In genomic region chr11:16526467-16526866, GRCm38 (mm10) we compare ENCODE assay signal across 27 mouse cellular contexts. TPM values are rescaled to one million over a fixed set of nuclear protein-coding genes. Genes with fewer than 3 reads are reported as not detected.
A peak's percentile ranks its signal among the peaks of the same experiment; 100 is the strongest.
DNase-seq lines count a peak whose midpoint lies in the region; TF ChIP-seq lines count a peak whose summit lies in the region.
"Had no signal": no experiment of that assay in that cellular context is flagged by ENCODE, and none has a peak within 500 bp of the region (broad histone marks: within the 10 kb centered on the region; RNA-seq: fewer than 3 reads in every experiment).

No protein-coding gene starts in this region.

- TF ChIP-seq POLR2A in thymus, adult 2 months (IDR thresholded peaks at IDR 0.05; ENCODE audit: control insufficient read depth, extremely low read depth, insufficient read depth, low read length, poor library complexity), result no peak

- DNase-seq in 3134 (ENCODE audit: extremely low read depth, insufficient read length, low spot score) (peak; percentile 47), NIH3T3 (ENCODE audit: low read depth) (peak; percentile 73)
- peak; percentile 63 for DNase-seq in fibroblast of lung, adult 2 months (ENCODE audit: low read depth)
- no peak for DNase-seq in adrenal gland, postnatal 36 days
- DNase-seq in thymus, adult 2 months, result no peak
- DNase-seq in heart, adult 18-20 months, result no peak
- DNase-seq: cerebellum, adult 11-12 months; cerebellum, adult 9-11 months; embryo, embryonic 11 days; gastrocnemius, postnatal 25 days; heart, adult 2 months; kidney, postnatal 14 days; lung, embryonic 14.5 days; lung, postnatal 14 days; midbrain, embryonic 14.5 days; retina, postnatal 1 day; spleen, adult 18-20 months; thymus, postnatal 25 days had no signal

- H3K79me3 ChIP-seq in C2C12 (ENCODE audit: low read depth), result no peaks in the 10 kb centered on the region

- no peak for TF ChIP-seq CTCF in C2C12 (IDR thresholded peaks at IDR 0.05; ENCODE audit: control insufficient read depth, insufficient read depth, insufficient read length)
- TF ChIP-seq CTCF in thymus, adult 2 months (IDR thresholded peaks at IDR 0.05; ENCODE audit: borderline replicate concordance, control insufficient read depth, extremely low read depth, insufficient read depth, low read length, poor library complexity), result no peak

- 77% methylated on average over 2 of the region's 2 CpGs for WGBS in thymus, adult 2 months

- no peaks in the 10 kb centered on the region for H3K27me3 ChIP-seq in C2C12 (ENCODE audit: control insufficient read depth, insufficient read depth, insufficient read length)
- H3K27me3 ChIP-seq in thymus, adult 2 months (ENCODE audit: control insufficient read depth, insufficient read depth, low read length), result no peaks in the 10 kb centered on the region
- H3K27me3 ChIP-seq: embryonic facial prominence, embryonic 13.5 days; forebrain, embryonic 13.5 days; heart, embryonic 12.5 days; limb, embryonic 12.5 days; liver, embryonic 15.5 days; neural tube, embryonic 15.5 days had no signal

- no peaks in the 10 kb centered on the region for H3K79me2 ChIP-seq in C2C12 (ENCODE audit: control insufficient read depth, insufficient read depth)

- H3K4me3 ChIP-seq in C2C12 (ENCODE audit: insufficient read depth, poor library complexity, severe bottlenecking), result no peak overlapping the region
- H3K4me3 ChIP-seq in thymus, adult 2 months (ENCODE audit: control insufficient read depth, insufficient read depth, low read length), result no peak overlapping the region
- H3K4me3 ChIP-seq: embryonic facial prominence, embryonic 13.5 days; forebrain, embryonic 13.5 days; heart, adult 2 months; heart, embryonic 12.5 days; left cerebral cortex, adult 2 months; limb, embryonic 12.5 days; liver, embryonic 15.5 days; neural tube, embryonic 15.5 days had no signal

- no peaks in the 10 kb centered on the region for H3K36me3 ChIP-seq in C2C12 (ENCODE audit: control insufficient read depth, insufficient read depth)
- H3K36me3 ChIP-seq in thymus, adult 2 months (ENCODE audit: control insufficient read depth, insufficient read depth, low read length), result no peaks in the 10 kb centered on the region
- H3K36me3 ChIP-seq: embryonic facial prominence, embryonic 13.5 days; heart, embryonic 12.5 days; limb, embryonic 12.5 days; liver, embryonic 15.5 days; neural tube, embryonic 15.5 days had no signal

- no peak overlapping the region for H3ac ChIP-seq in C2C12 (ENCODE audit: control insufficient read depth, insufficient read length, low read depth)

- no peak overlapping the region for H3K27ac ChIP-seq in thymus, adult 2 months (ENCODE audit: control insufficient read depth, insufficient read depth, low read length)
- H3K27ac ChIP-seq: embryonic facial prominence, embryonic 13.5 days; forebrain, embryonic 13.5 days; heart, adult 2 months; hindbrain, embryonic 14.5 days; left cerebral cortex, adult 2 months; limb, embryonic 12.5 days; liver, embryonic 15.5 days; neural tube, embryonic 15.5 days had no signal

- H3K4me1 ChIP-seq in thymus, adult 2 months (replicated peaks; ENCODE audit: control insufficient read depth, insufficient read depth, low read length), result no peaks in the 10 kb centered on the region
- H3K4me1 ChIP-seq: forebrain, embryonic 13.5 days; heart, embryonic 12.5 days; limb, embryonic 12.5 days; liver, embryonic 15.5 days; neural tube, embryonic 15.5 days had no signal

TF ChIP-seq in C2C12, 6 proteins besides CTCF, POLR2A, EP300 and RAD21:
- TF ChIP-seq FOSL1 (IDR thresholded peaks at IDR 0.05; ENCODE audit: insufficient read depth, low read length, poor library complexity, severe bottlenecking) (peak; percentile 7), MAX (IDR thresholded peaks at IDR 0.05) (no peak)
TF ChIP-seq in C2C12: peak in this region for 1.

RNA-seq across cellular contexts. Expression of gene Sec61g, which starts 18.2 kb away (rescaled TPM):
- 26.7 TPM for polyA plus RNA-seq in C2C12 (2012; fragmentation: generic; extraction: Trizol)
- total RNA-seq in adrenal gland, postnatal 36 days (2021), result 10 to 100 TPM in 1 of 2 experiments, 1 to 10 TPM in 1; 8.4 to 14.8 TPM
- 10.0 and 16.4 TPM in 2 replicates for polyA plus RNA-seq in thymus, adult 2 months (2012; rRNA removed)
- total RNA-seq in heart, adult 18-20 months (2021), result 1 to 10 TPM; 2.7 to 3.0 TPM

Comparison
In these comparisons a context has a peak if more than half of its experiments do, and no peak if none do; other contexts are left out.
1. DNase-seq: peak in 3134 (single experiment), NIH3T3 (single experiment) and fibroblast of lung, adult 2 months (single experiment); none in adrenal gland, postnatal 36 days (0 of 2), thymus, adult 2 months (single experiment) and heart, adult 18-20 months (0 of 2).